Mouse (Mus musculus) cerebellum, adult 2 months (tissue): Measurements from ENCODE around the gene Chp2. TPM values are rescaled to one million over a fixed set of nuclear protein-coding genes. Genes with fewer than 3 reads are reported as not detected.
"Not testable (repeated sequence)": the region's sequence is repeated elsewhere in the genome, so short reads cannot be mapped to it uniquely, and the experiment has no call there.

Experiments
- DNase-seq, 2 experiments: peaks; one replicate each; pipeline ENCODE4 v3.0.0; 2021
- H3K27ac ChIP-seq: fragments of 200-500 bp; 2 replicates; pipeline ENCODE4 v1.5.1; 2012; ENCODE audit warnings: low read length, control low read depth, inconsistent platforms; ENCODE audit not compliant: insufficient read depth
- H3K27me3 ChIP-seq: fragments of 200-500 bp; 2 replicates; pipeline ENCODE4 v1.6.1; 2012; ENCODE audit warnings: inconsistent platforms, mild to moderate bottlenecking, low read length, moderate library complexity; ENCODE audit not compliant: control insufficient read depth, insufficient read depth
- H3K4me1 ChIP-seq: fragments of 200-500 bp; 2 replicates; pipeline ENCODE4 v1.6.1; 2011; ENCODE audit warnings: low read length; ENCODE audit not compliant: control insufficient read depth, insufficient read depth
- H3K4me3 ChIP-seq: fragments of 200-500 bp; replicated peaks from 2 replicates; pipeline ENCODE3; 2011; ENCODE audit warnings: mild to moderate bottlenecking, low read depth, low read length, control low read depth; ENCODE audit not compliant: insufficient read depth
- CTCF ChIP-seq: fragments of 200-500 bp; IDR thresholded peaks from 2 replicates; pipeline ENCODE4 v1.5.1; 2011; ENCODE audit warnings: low read depth, mild to moderate bottlenecking, control low read depth, low read length, moderate library complexity, borderline replicate concordance; ENCODE audit not compliant: insufficient read depth
- POLR2A ChIP-seq: fragments of 200-500 bp; IDR thresholded peaks from 2 replicates; pipeline ENCODE4 v1.6.1; 2011; ENCODE audit warnings: low read length, control low read depth, borderline replicate concordance; ENCODE audit not compliant: insufficient read depth
- WGBS: fragments of 180-500 bp; shearing (Covaris S2); methylation state at CpG from one replicate; pipeline ENCODE4 v1.1.7; 2018; 5-methylcytosine and 5-hydroxymethylcytosine counted together
- polyA plus RNA-seq: library from polyadenylated mRNA; depleted of rRNA; stranded (reverse); fragments of >200 nt; gene quantifications from 2 replicates; pipeline ENCODE4 v1.2.3, GENCODE M21; 2012

The Chp2 gene
- polyA plus RNA-seq, 1 experiment, result 0.29 TPM

GRCm38 (mm10) chr7:122229306-122229705 lies 10.0 kb downstream of the Chp2 start:
- TF ChIP-seq CTCF (no peak), POLR2A (no peak)
- DNase-seq, result no peak
- Histone ChIP-seq H3K27ac (no peak overlapping the region), H3K27me3 (no peaks in the 10 kb centered on the region), H3K4me1 (no peaks in the 10 kb centered on the region), H3K4me3 (no peak overlapping the region)
- WGBS, result 53% methylated on average over 3 of the region's 3 CpGs

GRCm38 (mm10) chr7:122229916-122230315 lies 10.6 kb downstream of the Chp2 start:
- Histone ChIP-seq H3K27ac (no peak overlapping the region), H3K4me1 (no peaks in the 10 kb centered on the region), H3K27me3 (no peaks in the 10 kb centered on the region), H3K4me3 (no peak overlapping the region)
- 58% methylated on average over 4 of the region's 4 CpGs for WGBS
- no peak for DNase-seq
- TF ChIP-seq CTCF (no peak), POLR2A (no peak)

- no peaks in the 10 kb centered on the region for H3K27me3 ChIP-seq
- WGBS, result 87% methylated on average over 4 of the region's 4 CpGs
- no peak for DNase-seq
- no peak overlapping the region for H3K4me3 ChIP-seq
- no peak for TF ChIP-seq CTCF
- TF ChIP-seq POLR2A, result no peak
- no peak overlapping the region for H3K27ac ChIP-seq
- no peaks in the 10 kb centered on the region for H3K4me1 ChIP-seq
Measured at GRCm38 (mm10) chr7:122230866-122231265, 11.6 kb downstream of the Chp2 start.

GRCm38 (mm10) chr7:122238939-122239338 lies 19.6 kb downstream of the Chp2 start:
- Histone ChIP-seq H3K4me3 (no peak overlapping the region), H3K4me1 (no peaks in the 10 kb centered on the region), H3K27ac (no peak overlapping the region), H3K27me3 (no peaks in the 10 kb centered on the region)
- WGBS, result 91% methylated on average over 2 of the region's 2 CpGs
- TF ChIP-seq CTCF (no peak), POLR2A (no peak)
- DNase-seq, result no peak

GRCm38 (mm10) chr7:122240413-122241119 lies 21.3 kb downstream of the Chp2 start:
- Histone ChIP-seq H3K4me1 (no peaks in the 10 kb centered on the region), H3K27ac (no peak overlapping the region), H3K4me3 (no peak overlapping the region), H3K27me3 (no peaks in the 10 kb centered on the region)
- no peak for TF ChIP-seq POLR2A
- DNase-seq, result no peak
- 60% methylated on average over 6 of the region's 6 CpGs for WGBS

- H3K4me3 ChIP-seq, result no peak overlapping the region
- peak; percentile 49; the same call in 1 of the 2 replicates for TF ChIP-seq CTCF
- TF ChIP-seq POLR2A, result no peak
- DNase-seq, result peak; percentile 37 to 50
- H3K27me3 ChIP-seq, result no peaks in the 10 kb centered on the region
- H3K27ac ChIP-seq, result no peak overlapping the region
- no peaks in the 10 kb centered on the region for H3K4me1 ChIP-seq
- WGBS, result 45% methylated on average over 1 of the region's 1 CpGs
Measured at GRCm38 (mm10) chr7:122242260-122242659, 23.0 kb downstream of the Chp2 start.

GRCm38 (mm10) chr7:122242744-122243143 lies 23.4 kb downstream of the Chp2 start:
- not testable (repeated sequence) for H3K27ac ChIP-seq, H3K4me1 ChIP-seq, H3K4me3 ChIP-seq, H3K27me3 ChIP-seq, DNase-seq

- DNase-seq, result no peak
- 44% methylated on average over 7 of the region's 7 CpGs for WGBS
- TF ChIP-seq CTCF, result no peak
- no peak for TF ChIP-seq POLR2A
- Histone ChIP-seq H3K4me1 (no peaks in the 10 kb centered on the region), H3K27ac (no peak overlapping the region), H3K4me3 (no peak overlapping the region), H3K27me3 (no peaks in the 10 kb centered on the region)
Measured at GRCm38 (mm10) chr7:122244166-122244565, 24.9 kb downstream of the Chp2 start.
